Mouse (Mus musculus): Measurements from ENCODE around the gene Mark3. TPM values are rescaled to one million over a fixed set of nuclear protein-coding genes. Genes with fewer than 3 reads are reported as not detected.

Gene Mark3
- total and polyA plus RNA-seq, 3 experiments: 34.3 to 51.2 (median 40.2) TPM

- Histone ChIP-seq H3K4me1 (ENCODE audit: control insufficient read depth in 1 of 2, insufficient read depth in 2 of 2) (peaks cover 7 to 51% of the 10 kb centered on the region in 2 experiments), H3K27ac (ENCODE audit: insufficient read depth, low read depth) (peak overlapping the region; percentile 69), H3K27me3 (replicated peaks) (no peaks in the 10 kb centered on the region), H3K9me3 (replicated peaks; ENCODE audit: low read length) (no peaks in the 10 kb centered on the region), H3K9ac (ENCODE audit: insufficient read depth, low read depth) (peak overlapping the region; percentile 100), H3K4me3 (replicated peaks in 1 of 3; ENCODE audit: low read depth in 2 of 3, low read length in 2 of 3, poor library complexity in 1 of 3) (peak overlapping the region; percentile 71 to 95 (median 83)), H3K36me3 (replicated peaks in 1 of 2; ENCODE audit: control insufficient read depth in 1 of 2, insufficient read depth in 1 of 2, low read length in 1 of 2) (peaks cover 22 to 29% of the 10 kb centered on the region in 2 experiments), H3K79me2 (replicated peaks; ENCODE audit: control insufficient read depth, extremely low read depth, insufficient read depth, poor library complexity, severe bottlenecking) (peaks cover 34% of the 10 kb centered on the region), H3K4me2 (ENCODE audit: insufficient read depth, low read depth, poor library complexity, severe bottlenecking) (peak overlapping the region; percentile 96)
- DNase-seq (ENCODE audit: extremely low read depth): no peak
- dilution Hi-C loops (cut with MboI; ENCODE audit: extremely low pct_ligation_motif_present, extremely low pct_unique_long_range_greater_than_20kb, low sequenced_read_pairs) (no loop called here), in situ Hi-C loops (cut with MboI; ENCODE audit: low pct_ligation_motif_present, low pct_unique_long_range_greater_than_20kb, low sequenced_read_pairs) (no loop called here)
- TF ChIP-seq POLR2A (IDR thresholded peaks at IDR 0.05; ENCODE audit: low read depth, low read length) (peak; percentile 16; the same call in 1 of the 2 replicates), ETS1 (conservative IDR thresholded peaks at IDR 0.05; ENCODE audit: low read depth, low read length) (no peak), RCOR1 (conservative IDR thresholded peaks at IDR 0.05; ENCODE audit: low read depth, low read length) (no peak), ELF1 (IDR thresholded peaks at IDR 0.05; ENCODE audit: low read depth, low read length) (no peak), USF1 (IDR thresholded peaks at IDR 0.05; ENCODE audit: low read depth, low read length) (no peak), SMC3 (IDR thresholded peaks at IDR 0.05; ENCODE audit: low read depth, low read length) (no peak), HCFC1 (IDR thresholded peaks at IDR 0.05; ENCODE audit: low read depth, low read length) (no peak), MEF2A (IDR thresholded peaks at IDR 0.05; ENCODE audit: borderline replicate concordance, low read depth, low read length) (no peak; the same call in 1 of the 2 replicates), POLR2AphosphoS2 (IDR thresholded peaks at IDR 0.05; ENCODE audit: low read depth, low read length) (no peak), EP300 (IDR thresholded peaks at IDR 0.05; ENCODE audit: low read length) (no peak; the same call in 1 of the 2 replicates), CHD2 (IDR thresholded peaks at IDR 0.05; ENCODE audit: low read length) (no peak), IRF4 (IDR thresholded peaks at IDR 0.05; ENCODE audit: low read depth, low read length) (peak; percentile 42; the same call in 1 of the 2 replicates), JUN (IDR thresholded peaks at IDR 0.05; ENCODE audit: insufficient read depth, low read depth, low read length) (no peak), MAFK (IDR thresholded peaks at IDR 0.05; ENCODE audit: insufficient replicate concordance, low read length) (no peak), E2F4 (IDR thresholded peaks at IDR 0.05; ENCODE audit: insufficient replicate concordance, low read depth, low read length) (no peak), CTCF (conservative IDR thresholded peaks at IDR 0.05 in 1 of 2, IDR thresholded peaks at IDR 0.05 in 1 of 2; ENCODE audit: low read depth in 2 of 2, low read length in 2 of 2) (no peak), PAX5 (IDR thresholded peaks at IDR 0.05; ENCODE audit: low read length) (no peak), TCF12 (IDR thresholded peaks at IDR 0.05; ENCODE audit: low read depth, low read length) (no peak), SIN3A (IDR thresholded peaks at IDR 0.05; ENCODE audit: low read length) (0 out of 2 replicates have a peak, but pooled peaks have one; percentile 14)
These were observed 37.6 kb upstream of the Mark3 start for GRCm38 (mm10) chr12:111536746-111537145.

GRCm38 (mm10) chr12:111537341-111537740 lies 37.0 kb upstream of the Mark3 start:
- TF ChIP-seq HCFC1 (IDR thresholded peaks at IDR 0.05; ENCODE audit: low read depth, low read length) (no peak), RCOR1 (conservative IDR thresholded peaks at IDR 0.05; ENCODE audit: low read depth, low read length) (no peak; the same call in 1 of the 2 replicates), BHLHE40 (IDR thresholded peaks at IDR 0.05; ENCODE audit: low read depth, low read length) (peak; percentile 36; the same call in 1 of the 2 replicates), MXI1 (IDR thresholded peaks at IDR 0.05; ENCODE audit: low read depth, low read length) (no peak; the same call in 1 of the 2 replicates), ZC3H11A (IDR thresholded peaks at IDR 0.05; ENCODE audit: low read depth, low read length) (no peak), CHD1 (IDR thresholded peaks at IDR 0.05; ENCODE audit: low read depth, low read length) (peak; percentile 87; the same call in 1 of the 2 replicates), SIN3A (IDR thresholded peaks at IDR 0.05; ENCODE audit: low read length) (peak; percentile 12; the same call in 1 of the 2 replicates), CHD2 (IDR thresholded peaks at IDR 0.05; ENCODE audit: low read length) (no peak), PAX5 (IDR thresholded peaks at IDR 0.05; ENCODE audit: low read length) (no peak), MEF2A (IDR thresholded peaks at IDR 0.05; ENCODE audit: borderline replicate concordance, low read depth, low read length) (no peak), POLR2AphosphoS2 (IDR thresholded peaks at IDR 0.05; ENCODE audit: low read depth, low read length) (peak; percentile 63), CTCF (conservative IDR thresholded peaks at IDR 0.05 in 1 of 2, IDR thresholded peaks at IDR 0.05 in 1 of 2; ENCODE audit: low read depth in 2 of 2, low read length in 2 of 2) (no peak), SMC3 (IDR thresholded peaks at IDR 0.05; ENCODE audit: low read depth, low read length) (no peak), MAFK (IDR thresholded peaks at IDR 0.05; ENCODE audit: insufficient replicate concordance, low read length) (no peak), TBP (conservative IDR thresholded peaks at IDR 0.05; ENCODE audit: low read depth, low read length) (no peak), ZNF384 (IDR thresholded peaks at IDR 0.05; ENCODE audit: low read depth, low read length) (no peak), MAX (IDR thresholded peaks at IDR 0.05; ENCODE audit: low read length) (no peak), JUND (conservative IDR thresholded peaks at IDR 0.05; ENCODE audit: low read depth, low read length) (no peak)
- Histone ChIP-seq H3K4me3 (replicated peaks in 1 of 3; ENCODE audit: low read depth in 2 of 3, low read length in 2 of 3, poor library complexity in 1 of 3) (peak overlapping the region; percentile 71 to 95 (median 83)), H3K9me3 (replicated peaks; ENCODE audit: low read length) (no peaks in the 10 kb centered on the region), H3K27me3 (replicated peaks) (no peaks in the 10 kb centered on the region), H3K36me3 (replicated peaks in 1 of 2; ENCODE audit: control insufficient read depth in 1 of 2, insufficient read depth in 1 of 2, low read length in 1 of 2) (peaks cover 26 to 35% of the 10 kb centered on the region in 2 experiments), H3K27ac (ENCODE audit: insufficient read depth, low read depth) (peak overlapping the region; percentile 74), H3K79me2 (replicated peaks; ENCODE audit: control insufficient read depth, extremely low read depth, insufficient read depth, poor library complexity, severe bottlenecking) (peaks cover 38% of the 10 kb centered on the region), H3K4me1 (ENCODE audit: control insufficient read depth in 1 of 2, insufficient read depth in 2 of 2) (peaks cover 7 to 57% of the 10 kb centered on the region in 2 experiments), H3K9ac (ENCODE audit: insufficient read depth, low read depth) (peak overlapping the region; percentile 100), H3K4me2 (ENCODE audit: insufficient read depth, low read depth, poor library complexity, severe bottlenecking) (peak overlapping the region; percentile 96)
- DNase-seq (ENCODE audit: extremely low read depth): no peak
- dilution Hi-C loops (cut with MboI; ENCODE audit: extremely low pct_ligation_motif_present, extremely low pct_unique_long_range_greater_than_20kb, low sequenced_read_pairs) (no loop called here), in situ Hi-C loops (cut with MboI; ENCODE audit: low pct_ligation_motif_present, low pct_unique_long_range_greater_than_20kb, low sequenced_read_pairs) (no loop called here)
